Mouse (Mus musculus) embryonic facial prominence, embryonic 14.5 days (tissue): ENCODE data around the gene Smim20. TPM values are rescaled to one million over a fixed set of nuclear protein-coding genes. Genes with fewer than 3 reads are reported as not detected.

Source experiments
- ATAC-seq: fragments of 200-750 bp; cut with Nextera tagmentation; 2 replicates; pipeline ENCODE4 v1.8.0; 2017; ENCODE audit warnings: low read depth, moderate number of reproducible peaks, moderate TSS enrichment
- DNase-seq: peaks from one replicate; pipeline ENCODE4 v3.0.0-alpha.2; 2015; ENCODE audit warnings: low spot score
- H3K27ac ChIP-seq: fragments of 300-500 bp; sonication (generic); replicated peaks from 2 replicates; pipeline ENCODE4 v1.5.1; 2014; ENCODE audit warnings: low read depth, mild to moderate bottlenecking, low read length, moderate library complexity
- H3K27me3 ChIP-seq: fragments of 300-500 bp; sonication (generic); replicated peaks from 2 replicates; pipeline ENCODE4 v1.6.1; 2014; ENCODE audit warnings: low read length; ENCODE audit not compliant: control insufficient read depth, insufficient read depth
- H3K36me3 ChIP-seq: fragments of 300-500 bp; sonication (generic); 2 replicates; pipeline ENCODE4 v1.6.1; 2014; ENCODE audit warnings: low read length, mixed read lengths; ENCODE audit not compliant: control insufficient read depth, insufficient read depth
- H3K4me1 ChIP-seq: fragments of 300-500 bp; sonication (generic); 2 replicates; pipeline ENCODE4 v1.6.1; 2014; ENCODE audit warnings: antibody characterized with exemption, low read length; ENCODE audit not compliant: control insufficient read depth, insufficient read depth
- H3K4me2 ChIP-seq: fragments of 300-500 bp; sonication (generic); 2 replicates; pipeline ENCODE4 v1.6.1; 2014; ENCODE audit warnings: low read depth, mild to moderate bottlenecking, low read length, moderate library complexity, mixed read lengths
- H3K4me3 ChIP-seq: fragments of 300-500 bp; sonication (generic); 2 replicates; pipeline ENCODE4 v1.5.1; 2014; ENCODE audit warnings: low read depth, mild to moderate bottlenecking, low read length
- H3K9ac ChIP-seq: fragments of 300-500 bp; sonication (generic); 2 replicates; pipeline ENCODE4 v1.6.1; 2014; ENCODE audit warnings: low read depth, mild to moderate bottlenecking, low read length, moderate library complexity, mixed read lengths
- H3K9me3 ChIP-seq: fragments of 300-500 bp; sonication (generic); 2 replicates; pipeline ENCODE4 v1.6.1; 2016; ENCODE audit warnings: low read length; ENCODE audit not compliant: control insufficient read depth
- WGBS: fragments of 180-500 bp; shearing (Covaris S2); extraction: QIAGEN DNeasy Blood & Tissue Kit; methylation state at CpG from one replicate; pipeline ENCODE4 v1.1.7; 2014; 5-methylcytosine and 5-hydroxymethylcytosine counted together
- polyA plus RNA-seq: library from polyadenylated mRNA; unstranded; fragments of >200 nt; fragmentation: Nextera tagmentation; extraction: Ambion mirVana; gene quantifications from 2 replicates; pipeline ENCODE4 v1.2.1, GENCODE M21; 2014

Smim20 gene
- polyA plus RNA-seq, 1 experiment from 2014 or later, result 96.7 TPM

DNA sequence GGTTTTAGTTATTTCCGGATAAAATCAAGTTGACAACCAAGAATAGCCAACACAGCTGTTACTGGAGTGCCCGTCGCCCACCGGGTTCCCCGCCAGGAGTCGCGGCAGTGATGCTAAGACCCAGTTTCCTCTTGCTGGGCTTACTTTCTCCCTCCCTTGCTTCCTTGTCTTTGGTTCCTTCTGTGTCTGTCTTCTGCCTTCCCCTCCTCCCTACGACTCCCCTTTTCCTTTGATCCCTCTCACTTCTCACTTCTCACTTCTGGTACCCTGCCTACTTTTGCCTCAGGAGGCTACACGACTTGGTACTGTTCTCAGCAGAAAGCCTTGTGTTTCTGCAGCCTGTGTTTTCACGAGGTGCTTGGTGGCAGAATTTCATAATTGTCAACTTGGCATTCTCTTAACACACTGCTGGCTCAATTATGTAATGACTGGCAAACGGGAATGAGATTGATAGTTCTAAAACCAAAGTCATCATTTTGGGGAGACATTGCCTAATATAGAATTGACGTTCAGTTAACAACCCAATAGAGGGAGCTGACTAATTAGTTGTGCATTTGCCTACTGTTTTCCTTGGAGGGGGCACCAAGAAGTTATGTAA lies 12.4 kb downstream of the Smim20 start:
- ATAC-seq (no peak), DNase-seq (no peak)
- 75% methylated on average over 12 of the region's 12 CpGs for WGBS
- H3K4me2 ChIP-seq, result no peak overlapping the region
- no peak overlapping the region for H3K9ac ChIP-seq
- H3K9me3 ChIP-seq, result no peaks in the 10 kb centered on the region
- H3K27me3 ChIP-seq, result no peaks in the 10 kb centered on the region
- H3K36me3 ChIP-seq, result peaks cover 18% of the 10 kb centered on the region; the same call in 1 of the 2 replicates
- H3K4me3 ChIP-seq, result no peak overlapping the region
- peaks cover 8% of the 10 kb centered on the region for H3K4me1 ChIP-seq
- H3K27ac ChIP-seq, result no peak overlapping the region

DNA sequence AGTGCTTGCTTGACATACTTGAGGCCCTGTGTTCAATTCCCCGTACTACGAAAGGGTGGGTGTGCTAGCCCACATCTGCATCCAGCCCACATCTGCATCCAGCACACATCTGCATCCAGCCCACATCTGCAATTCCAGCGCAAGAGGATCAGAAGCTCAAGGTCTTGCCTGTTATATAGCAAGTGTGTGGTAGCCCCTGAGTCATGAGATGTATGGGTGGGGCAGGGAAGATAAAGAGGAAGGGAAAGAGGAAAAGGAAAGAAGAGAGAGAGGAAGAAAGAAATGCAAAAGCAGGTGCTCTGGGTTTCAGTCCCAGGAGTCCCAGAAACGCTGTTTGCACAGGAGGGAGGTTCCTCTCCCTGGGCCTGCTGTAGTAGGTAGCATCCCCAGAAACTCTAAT lies 15.6 kb downstream of the Smim20 start:
- H3K4me2 ChIP-seq, result no peak overlapping the region
- H3K36me3 ChIP-seq, result peaks cover 18% of the 10 kb centered on the region; the same call in 1 of the 2 replicates
- H3K27ac ChIP-seq, result no peak overlapping the region
- no peaks in the 10 kb centered on the region for H3K27me3 ChIP-seq
- no peaks in the 10 kb centered on the region for H3K4me1 ChIP-seq
- H3K9me3 ChIP-seq, result no peaks in the 10 kb centered on the region
- DNase-seq (no peak), ATAC-seq (no peak)
- no peak overlapping the region for H3K9ac ChIP-seq
- H3K4me3 ChIP-seq, result no peak overlapping the region
- 84% methylated on average over 4 of the region's 4 CpGs for WGBS

DNA sequence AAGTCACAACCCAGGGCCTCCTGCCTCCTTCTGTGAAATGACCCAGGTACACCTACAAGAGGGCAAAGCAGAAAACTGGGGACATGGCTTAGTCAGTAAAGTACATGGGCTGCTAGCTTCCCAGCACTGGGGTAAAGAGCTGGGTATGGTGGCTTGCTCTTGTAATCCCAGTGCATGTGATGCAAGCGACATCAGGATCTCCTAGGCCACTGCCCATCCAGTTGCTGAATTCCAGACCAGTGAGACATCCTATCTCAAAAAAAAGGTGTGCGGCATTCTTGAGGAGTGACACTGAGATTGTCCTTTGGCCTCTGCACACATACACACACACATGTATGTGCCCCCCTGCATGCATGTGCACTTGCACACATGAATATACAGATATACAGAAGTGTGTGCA lies 19.5 kb downstream of the Smim20 start:
- no peaks in the 10 kb centered on the region for H3K4me1 ChIP-seq
- DNase-seq (no peak), ATAC-seq (no peak)
- H3K9me3 ChIP-seq, result no peaks in the 10 kb centered on the region
- no peak overlapping the region for H3K9ac ChIP-seq
- H3K27me3 ChIP-seq, result no peaks in the 10 kb centered on the region
- no peak overlapping the region for H3K4me2 ChIP-seq
- H3K4me3 ChIP-seq, result no peak overlapping the region
- H3K27ac ChIP-seq, result no peak overlapping the region
- WGBS, result 94% methylated on average over 2 of the region's 2 CpGs
- no peaks in the 10 kb centered on the region for H3K36me3 ChIP-seq

DNA sequence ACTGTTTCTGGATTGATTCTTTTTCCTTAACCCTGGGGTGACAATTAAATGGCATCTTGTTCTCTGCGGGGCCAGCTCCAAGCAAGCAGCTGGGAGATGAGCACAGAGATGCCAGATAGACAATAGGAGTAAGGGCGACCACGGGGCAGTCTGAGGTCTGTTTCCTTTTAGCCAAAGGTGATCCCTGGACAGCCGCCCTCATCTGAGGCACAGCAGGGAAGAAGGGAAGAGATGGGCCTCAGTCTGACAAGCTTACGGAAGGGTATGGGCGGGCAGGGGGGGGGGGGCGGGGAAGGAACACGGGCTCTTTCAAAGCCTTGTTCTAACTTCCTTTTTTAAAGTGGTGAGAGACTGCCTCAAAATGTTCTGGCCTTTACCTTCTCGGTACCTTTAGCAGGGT lies 22.6 kb downstream of the Smim20 start:
- DNase-seq (no peak), ATAC-seq (no peak)
- H3K4me3 ChIP-seq, result no peak overlapping the region
- no peak overlapping the region for H3K9ac ChIP-seq
- no peaks in the 10 kb centered on the region for H3K9me3 ChIP-seq
- no peaks in the 10 kb centered on the region for H3K27me3 ChIP-seq
- H3K4me1 ChIP-seq, result no peaks in the 10 kb centered on the region
- H3K27ac ChIP-seq, result no peak overlapping the region
- 32% methylated on average over 9 of the region's 9 CpGs for WGBS
- H3K36me3 ChIP-seq, result no peaks in the 10 kb centered on the region
- no peak overlapping the region for H3K4me2 ChIP-seq

DNA sequence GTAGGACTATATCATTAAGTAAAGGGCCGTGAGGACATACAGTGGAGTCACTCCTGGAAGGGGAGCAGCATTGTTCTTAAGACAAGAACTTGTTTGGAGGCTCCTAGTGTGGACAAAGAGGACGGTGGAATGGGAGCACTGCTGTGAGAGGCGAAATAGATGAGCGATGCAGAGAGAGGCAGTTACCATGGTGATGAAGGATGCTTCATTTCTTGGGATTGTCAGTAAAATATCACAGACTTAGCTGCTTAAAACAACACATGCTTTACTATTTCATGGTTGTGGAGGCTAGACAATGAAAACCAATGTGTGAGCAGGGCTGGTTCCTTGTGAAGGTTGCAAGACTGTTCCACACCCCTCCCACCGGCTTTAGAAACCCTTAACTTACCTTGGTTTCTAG lies 27.7 kb downstream of the Smim20 start:
- no peaks in the 10 kb centered on the region for H3K27me3 ChIP-seq
- no peak overlapping the region for H3K4me3 ChIP-seq
- H3K36me3 ChIP-seq, result no peaks in the 10 kb centered on the region
- 91% methylated on average over 5 of the region's 5 CpGs for WGBS
- H3K27ac ChIP-seq, result no peak overlapping the region
- H3K9me3 ChIP-seq, result no peaks in the 10 kb centered on the region
- H3K9ac ChIP-seq, result no peak overlapping the region
- H3K4me2 ChIP-seq, result no peak overlapping the region
- ATAC-seq (no peak), DNase-seq (no peak)
- H3K4me1 ChIP-seq, result no peaks in the 10 kb centered on the region

DNA sequence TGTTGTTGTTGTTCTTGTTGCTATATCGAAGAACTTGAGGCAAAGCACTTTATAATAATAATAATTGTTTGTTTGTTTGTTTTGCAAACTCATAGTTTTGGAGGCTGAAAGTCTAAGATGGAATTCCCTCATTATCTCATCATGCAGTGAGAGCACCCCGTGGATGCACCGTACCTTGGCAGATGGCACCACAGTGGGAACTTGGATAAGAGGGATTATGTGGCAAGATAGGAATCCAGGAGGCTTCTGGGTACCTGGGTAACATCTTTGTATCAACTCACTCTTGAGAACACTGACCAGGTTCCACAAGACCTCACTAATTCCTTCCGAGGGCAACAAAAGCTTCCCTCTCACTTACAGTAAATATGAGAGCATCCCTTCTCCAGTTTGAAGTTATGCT lies 30.1 kb downstream of the Smim20 start:
- no peak for DNase-seq
- no peak for ATAC-seq
- Histone ChIP-seq H3K9me3 (no peaks in the 10 kb centered on the region), H3K36me3 (no peaks in the 10 kb centered on the region), H3K27me3 (no peaks in the 10 kb centered on the region), H3K4me1 (no peaks in the 10 kb centered on the region), H3K9ac (no peak overlapping the region), H3K27ac (no peak overlapping the region), H3K4me3 (no peak overlapping the region), H3K4me2 (no peak overlapping the region)
- 85% methylated on average over 4 of the region's 4 CpGs for WGBS

DNA sequence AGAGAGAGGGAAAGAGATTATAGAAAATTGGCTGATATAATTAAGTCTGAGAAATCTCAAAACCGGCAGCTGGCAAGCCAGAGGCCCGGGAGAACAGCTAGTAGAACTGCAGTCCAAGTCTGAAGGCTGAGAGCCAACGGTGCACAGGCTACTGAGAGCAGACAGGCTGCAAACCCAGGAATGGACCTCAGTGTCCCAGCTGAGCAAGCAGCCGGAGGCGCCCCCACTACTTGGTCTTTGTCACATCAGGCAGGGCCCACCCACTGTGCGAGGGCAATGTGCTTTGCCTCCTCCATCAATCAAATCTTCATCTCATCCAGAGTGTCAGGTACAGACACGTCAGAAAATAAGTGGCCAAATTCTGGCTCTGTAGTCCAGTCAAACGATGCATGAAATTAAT lies 34.6 kb downstream of the Smim20 start:
- WGBS, result 66% methylated on average over 8 of the region's 8 CpGs
- H3K27me3 ChIP-seq, result no peaks in the 10 kb centered on the region
- H3K36me3 ChIP-seq, result no peaks in the 10 kb centered on the region
- no peaks in the 10 kb centered on the region for H3K9me3 ChIP-seq
- H3K9ac ChIP-seq, result no peak overlapping the region
- ATAC-seq (no peak), DNase-seq (no peak)
- no peaks in the 10 kb centered on the region for H3K4me1 ChIP-seq
- H3K4me2 ChIP-seq, result no peak overlapping the region
- no peak overlapping the region for H3K4me3 ChIP-seq
- H3K27ac ChIP-seq, result no peak overlapping the region

DNA sequence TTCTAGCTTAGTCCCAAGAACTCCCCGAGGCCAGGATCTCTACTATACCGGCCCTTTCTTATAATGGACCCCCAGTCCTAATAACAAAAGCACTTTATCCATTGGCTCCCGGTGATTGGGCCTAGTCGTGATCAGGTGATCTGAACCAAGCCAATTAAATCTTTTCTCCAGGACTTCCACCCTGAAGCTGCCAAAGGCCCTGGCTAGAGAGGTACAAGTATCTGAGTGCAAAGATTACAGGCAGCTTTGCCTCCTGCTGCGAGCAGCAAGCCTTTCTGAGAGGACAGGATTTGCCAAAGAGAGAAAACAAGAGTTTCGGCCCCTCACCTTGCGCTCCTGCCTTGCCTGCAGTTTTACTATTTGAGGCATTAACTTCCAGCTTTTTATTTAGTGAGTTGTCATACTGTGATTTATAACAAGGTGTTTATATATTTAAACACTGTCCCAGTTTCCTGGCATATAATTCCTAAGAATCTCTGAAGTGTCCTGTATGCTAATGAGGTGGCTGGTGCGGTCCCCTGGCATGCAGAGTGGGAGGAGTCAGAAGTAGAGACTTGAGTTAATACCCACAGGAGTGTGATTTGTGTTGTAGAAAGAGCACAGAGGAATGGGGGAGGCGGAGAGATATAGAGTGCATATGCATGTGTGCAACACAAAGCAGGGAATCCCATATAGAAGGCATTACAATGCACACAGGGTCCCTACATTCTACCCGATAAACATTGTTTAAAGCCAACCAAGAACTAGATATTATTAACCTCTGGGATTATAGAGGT lies 36.2 kb downstream of the Smim20 start:
- H3K36me3 ChIP-seq, result no peaks in the 10 kb centered on the region
- ATAC-seq (no peak), DNase-seq (no peak)
- no peak overlapping the region for H3K27ac ChIP-seq
- H3K4me1 ChIP-seq, result no peaks in the 10 kb centered on the region
- H3K27me3 ChIP-seq, result no peaks in the 10 kb centered on the region
- H3K9ac ChIP-seq, result no peak overlapping the region
- H3K4me2 ChIP-seq, result no peak overlapping the region
- WGBS, result 80% methylated on average over 10 of the region's 10 CpGs
- no peak overlapping the region for H3K4me3 ChIP-seq
- H3K9me3 ChIP-seq, result no peaks in the 10 kb centered on the region

DNA sequence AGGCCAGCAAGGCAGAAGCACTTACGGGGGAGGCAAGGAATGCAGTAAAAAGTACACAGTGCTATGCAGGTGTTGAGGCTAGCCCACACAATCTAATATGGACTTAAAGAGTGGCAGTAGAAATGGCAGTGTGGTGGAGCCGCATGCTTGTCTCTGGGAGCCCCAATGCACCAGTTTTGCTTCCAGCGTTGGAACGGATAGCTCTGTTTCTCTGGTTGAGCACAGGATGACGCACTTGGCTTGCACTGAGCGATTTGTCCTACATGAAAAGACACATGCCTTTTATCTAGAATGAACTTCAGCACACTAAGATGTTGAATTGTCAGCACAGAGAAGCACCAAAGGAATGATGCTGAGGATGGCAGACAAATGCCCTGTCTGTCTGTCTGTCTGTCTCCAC lies 37.1 kb downstream of the Smim20 start:
- H3K9me3 ChIP-seq, result no peaks in the 10 kb centered on the region
- no peak for ATAC-seq
- no peak overlapping the region for H3K4me3 ChIP-seq
- no peaks in the 10 kb centered on the region for H3K36me3 ChIP-seq
- H3K27me3 ChIP-seq, result no peaks in the 10 kb centered on the region
- no peaks in the 10 kb centered on the region for H3K4me1 ChIP-seq
- no peak overlapping the region for H3K4me2 ChIP-seq
- H3K27ac ChIP-seq, result no peak overlapping the region
- no peak overlapping the region for H3K9ac ChIP-seq
- no peak for DNase-seq
- WGBS, result 95% methylated on average over 4 of the region's 6 CpGs
